Mouse (Mus musculus) layer of hippocampus, adult 9-10 months (tissue): Measurements from ENCODE around the gene Cox14.
A peak's percentile ranks its signal among the peaks of the same experiment; 100 is the strongest.
"Not testable (repeated sequence)": the region's sequence is repeated elsewhere in the genome, so short reads cannot be mapped to it uniquely, and the experiment has no call there.

Experiments
- DNase-seq: peaks from one replicate; pipeline ENCODE4 v3.0.0; 2022; ENCODE audit warnings: low spot score

The Cox14 gene

DNA sequence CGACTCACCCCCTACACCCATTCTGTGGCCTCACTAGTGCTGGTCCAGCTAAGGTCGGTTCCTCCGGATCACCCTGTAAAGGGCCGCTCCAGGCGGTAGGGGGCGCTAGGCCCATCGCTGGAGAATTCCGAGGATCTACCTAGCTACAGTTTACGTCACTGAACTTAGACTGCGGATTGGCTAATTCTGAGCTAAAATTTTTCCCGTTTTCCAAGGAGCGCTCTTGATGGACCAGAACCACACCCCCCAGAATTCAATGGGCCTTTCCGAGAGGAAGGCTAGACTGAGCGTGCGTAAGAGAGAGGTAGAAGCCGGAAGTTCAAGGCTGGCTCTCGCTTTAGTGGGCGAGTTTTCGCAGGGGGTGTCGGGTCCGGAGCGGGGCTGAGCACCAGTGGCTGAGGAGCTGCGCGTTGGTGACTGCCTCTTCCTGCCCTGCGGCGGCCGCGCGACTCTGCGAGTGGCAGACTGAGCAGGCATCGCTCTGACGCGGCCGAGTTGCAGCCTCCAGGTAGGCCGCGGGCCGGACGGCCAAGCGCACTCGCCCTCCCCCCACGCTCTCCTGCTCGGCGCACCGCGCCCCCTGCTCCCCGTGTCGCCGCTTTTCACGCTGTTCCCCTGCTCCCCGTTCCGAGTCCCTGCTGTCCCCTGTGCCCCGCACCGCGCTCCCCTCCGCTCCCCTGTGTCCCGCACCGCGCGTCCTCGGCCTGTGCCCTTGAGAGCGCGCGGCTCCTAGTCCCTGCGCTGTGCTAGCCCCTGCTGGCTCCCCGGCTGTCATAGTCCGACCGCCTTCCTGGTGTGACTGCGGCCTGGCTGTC, at the start of gene Cox14:
Gene Cox14, plus strand, starts transcription at position 278 of the 815 bp plus-strand sequence.
- peak; percentile 98 for DNase-seq

GRCm38 (mm10) chr15:99677089-99677488, 48.3 kb upstream of the Cox14 start:
- no peak for DNase-seq

GRCm38 (mm10) chr15:99678063-99678800, 47.2 kb upstream of the Cox14 start:
- DNase-seq = no peak

DNA sequence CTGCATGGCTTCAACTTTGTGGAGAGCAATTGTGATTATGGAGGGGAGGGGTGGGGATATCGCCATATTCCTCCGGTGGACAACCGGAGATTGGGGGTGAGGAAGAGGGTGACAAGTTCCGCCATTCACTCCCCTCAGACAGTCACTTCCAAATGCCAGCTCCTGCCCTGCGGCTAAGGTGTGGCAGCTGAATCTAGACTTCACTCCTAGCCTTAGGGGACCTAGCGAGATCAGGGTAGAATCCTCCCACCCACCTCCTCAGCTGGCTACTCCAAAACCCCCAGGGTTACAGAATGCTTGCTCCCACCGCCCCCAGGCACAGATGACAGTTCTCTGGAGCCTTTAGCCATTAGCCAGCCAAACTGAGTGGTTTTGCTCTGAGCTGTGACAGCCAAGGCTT, 46.4 kb upstream of the Cox14 start:
- DNase-seq = no peak

DNA sequence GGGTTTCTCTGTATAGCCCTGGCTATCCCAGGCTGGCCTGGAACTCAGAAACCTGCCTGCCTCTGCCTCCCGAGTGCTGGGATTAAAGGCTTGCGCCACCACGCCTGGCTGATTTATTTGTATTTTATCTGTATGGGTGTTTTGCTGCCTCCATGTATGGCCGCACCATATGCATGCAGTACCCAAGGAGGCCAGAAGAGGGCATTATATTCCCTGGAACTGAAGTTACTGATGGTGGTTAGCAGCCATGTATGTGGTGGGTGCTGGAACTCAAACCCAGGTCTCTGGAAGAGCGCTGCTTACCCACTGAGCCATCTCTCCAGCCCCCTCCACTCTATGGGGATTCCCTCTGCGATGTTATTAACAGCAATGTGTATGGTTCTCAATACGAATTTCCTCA, 42.5 kb upstream of the Cox14 start:
- no peak for DNase-seq

GRCm38 (mm10) chr15:99684156-99684555, 41.3 kb upstream of the Cox14 start:
- no peak for DNase-seq

DNA sequence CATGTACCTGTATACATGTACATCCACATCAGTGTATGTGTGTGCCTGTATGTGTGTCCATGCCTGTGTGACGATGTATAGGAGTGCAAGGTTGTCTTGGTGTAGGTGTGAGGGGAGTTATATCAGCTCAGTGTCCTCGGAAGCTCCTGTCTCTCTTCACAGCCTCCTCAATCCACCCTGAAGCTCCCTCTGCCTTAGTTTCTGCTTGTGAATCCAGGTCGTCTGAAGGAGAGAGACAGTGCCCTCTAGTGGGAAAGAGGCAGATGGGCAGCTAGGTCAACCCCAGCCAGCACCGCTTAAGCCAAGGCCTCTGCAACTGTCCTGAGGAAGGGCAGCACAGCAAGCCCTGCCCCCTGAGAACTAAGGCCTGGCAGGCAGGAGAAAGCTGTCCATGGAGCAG, 36.7 kb upstream of the Cox14 start:
- DNase-seq = no peak

DNA sequence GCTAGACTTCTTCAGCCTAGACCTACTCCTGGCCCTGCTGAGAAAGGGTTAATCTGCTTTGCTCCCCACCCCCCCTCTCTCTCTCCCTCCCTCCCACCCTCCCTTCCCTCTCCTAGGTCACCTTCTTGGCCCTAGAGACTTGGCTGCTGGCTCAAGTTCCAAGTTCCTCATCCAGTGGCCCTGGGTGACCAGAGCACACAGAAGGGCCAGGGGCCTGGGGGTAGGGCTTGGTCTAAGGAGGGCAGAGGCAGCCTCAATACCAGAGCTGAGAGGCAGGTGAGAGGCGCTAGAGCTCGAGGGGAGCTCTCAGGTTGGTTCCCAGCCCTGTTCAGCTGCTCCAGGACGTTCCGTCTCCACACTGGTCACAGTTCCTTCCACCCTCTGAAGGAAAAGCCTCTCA, 34.5 kb upstream of the Cox14 start:
- DNase-seq = no peak

- DNase-seq = no peak
Measured at GRCm38 (mm10) chr15:99691976-99692375, 33.4 kb upstream of the Cox14 start.

DNA sequence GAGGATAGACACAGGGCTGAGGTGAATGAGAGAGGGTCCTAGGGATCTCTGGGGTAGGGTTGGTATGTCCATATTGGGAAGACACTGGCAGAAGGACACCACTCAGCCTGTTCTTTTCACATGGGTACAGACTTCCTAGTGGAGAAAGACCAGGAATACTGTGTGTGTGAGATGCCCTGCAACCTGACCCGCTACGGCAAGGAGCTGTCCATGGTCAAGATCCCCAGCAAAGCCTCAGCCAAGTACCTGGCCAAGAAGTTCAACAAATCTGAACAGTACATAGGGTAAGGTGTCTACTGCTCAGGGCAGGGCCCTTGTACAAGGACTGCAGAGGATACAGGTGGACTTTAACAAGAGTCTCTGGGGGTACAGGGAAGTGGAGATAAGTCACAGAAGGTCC, 28.1 kb upstream of the Cox14 start:
- DNase-seq = no peak

GRCm38 (mm10) chr15:99698533-99699085, 26.8 kb upstream of the Cox14 start:
- no peak for DNase-seq

- DNase-seq = no peak
Measured at GRCm38 (mm10) chr15:99699715-99700114, 25.7 kb upstream of the Cox14 start.

DNA sequence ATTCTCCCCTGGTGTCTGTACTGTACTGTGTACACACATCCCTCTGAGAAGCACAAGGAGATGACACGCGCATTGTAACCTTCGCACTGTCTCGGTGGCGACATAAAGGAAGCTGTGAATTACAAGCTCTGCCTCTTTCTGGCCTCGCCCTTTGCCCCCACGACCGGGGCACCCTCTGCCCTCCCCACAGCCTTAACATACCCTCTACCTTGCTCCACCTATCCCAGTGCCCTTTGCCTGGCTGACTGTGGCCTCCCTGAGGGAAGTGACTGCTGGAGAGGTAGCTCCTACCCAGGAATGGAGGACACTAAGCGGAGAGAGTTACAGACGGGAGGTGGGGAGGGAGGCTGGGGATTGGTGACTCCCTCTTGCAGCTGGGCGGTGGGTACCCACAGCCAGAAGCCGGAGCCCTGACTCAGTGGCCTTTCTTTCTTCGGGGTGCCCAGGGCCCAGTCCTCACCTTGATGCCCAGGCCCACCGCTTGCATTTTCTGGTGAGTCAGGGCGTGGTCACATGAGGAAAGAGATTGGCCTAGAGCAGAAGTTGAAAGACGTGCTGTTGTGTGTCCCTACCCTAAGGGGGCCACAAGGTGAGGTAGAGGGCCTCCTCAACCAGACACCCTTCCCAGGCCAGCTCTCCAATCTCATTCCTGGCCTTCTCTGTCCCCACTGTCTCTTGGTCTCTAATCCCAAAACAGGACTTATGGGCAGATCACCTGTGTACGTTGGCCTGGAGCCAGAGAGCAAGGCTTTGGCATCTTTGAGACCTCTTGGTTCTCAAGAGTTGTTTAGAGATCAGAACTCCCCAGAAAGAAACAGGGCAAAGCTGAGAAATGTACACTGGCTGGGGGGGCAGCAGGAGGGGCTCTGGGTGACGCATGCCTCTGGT, 25.0 kb upstream of the Cox14 start:
- DNase-seq = no peak

- DNase-seq = not testable (repeated sequence)
Measured at GRCm38 (mm10) chr15:99701640-99701998, 23.8 kb upstream of the Cox14 start.

DNA sequence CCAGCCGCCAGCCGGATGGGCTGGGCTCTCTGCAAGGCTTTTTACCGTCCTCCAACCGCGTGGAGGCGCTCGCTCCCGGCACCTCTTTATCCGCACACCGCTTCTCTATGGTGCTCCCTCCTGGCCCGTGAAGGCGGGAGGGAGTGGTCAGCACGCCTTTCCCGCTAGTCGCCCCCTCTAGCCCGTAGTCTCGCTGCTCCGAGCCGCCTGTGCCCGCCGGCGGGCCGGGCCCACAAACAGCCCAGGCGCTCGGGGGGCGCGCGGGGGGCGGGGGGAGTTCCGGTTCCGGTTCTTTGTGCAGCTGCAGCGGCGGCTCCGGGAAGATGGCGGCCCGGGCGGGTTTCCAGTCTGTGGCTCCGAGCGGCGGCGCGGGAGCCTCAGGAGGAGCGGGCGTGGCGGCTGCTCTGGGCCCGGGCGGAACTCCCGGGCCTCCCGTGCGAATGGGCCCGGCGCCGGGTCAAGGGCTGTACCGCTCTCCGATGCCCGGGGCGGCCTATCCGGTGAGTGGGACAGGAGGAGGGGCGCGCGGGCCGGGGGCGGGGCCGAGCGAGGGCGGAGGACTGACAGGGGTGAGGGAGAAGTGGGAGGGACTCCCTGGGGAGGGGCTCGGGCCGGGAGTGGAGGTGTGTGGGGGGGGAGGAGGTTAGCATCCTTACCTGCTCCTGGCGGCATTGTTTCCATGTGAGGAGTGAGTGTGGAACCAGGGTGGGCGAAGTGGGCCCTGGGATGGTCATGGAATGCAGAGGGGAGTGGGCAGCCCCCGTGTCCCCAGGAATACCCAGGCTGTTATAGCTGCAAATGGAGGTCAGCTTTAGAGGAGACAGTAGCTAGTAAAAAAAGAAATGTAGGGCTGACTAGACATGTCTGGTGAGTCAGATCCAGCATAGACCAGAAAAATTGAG, 23.2 kb upstream of the Cox14 start, which contains the start of gene Smarcd1:
Gene Smarcd1, plus strand, starts transcription at position 131 of the 902 bp plus-strand sequence.
- peak; percentile 83 for DNase-seq

DNA sequence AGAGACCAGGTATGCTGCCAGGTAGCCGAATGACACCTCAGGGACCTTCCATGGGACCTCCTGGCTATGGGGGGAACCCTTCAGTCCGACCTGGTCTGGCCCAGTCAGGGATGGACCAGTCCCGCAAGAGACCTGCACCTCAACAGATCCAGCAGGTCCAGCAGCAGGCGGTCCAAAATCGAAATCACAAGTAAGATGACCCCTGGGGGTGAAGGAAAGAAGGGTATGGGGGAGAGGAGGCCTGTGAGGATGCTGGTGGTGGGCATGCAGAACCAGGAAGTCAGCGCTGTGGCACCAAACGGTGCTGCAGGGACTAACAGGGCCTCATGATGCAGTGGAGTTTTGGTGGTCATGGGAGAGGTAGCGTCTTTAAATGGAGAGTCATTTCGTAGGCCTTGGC, 22.3 kb upstream of the Cox14 start:
- no peak for DNase-seq

- DNase-seq = no peak
Measured at GRCm38 (mm10) chr15:99703676-99704040, 21.8 kb upstream of the Cox14 start.

DNA sequence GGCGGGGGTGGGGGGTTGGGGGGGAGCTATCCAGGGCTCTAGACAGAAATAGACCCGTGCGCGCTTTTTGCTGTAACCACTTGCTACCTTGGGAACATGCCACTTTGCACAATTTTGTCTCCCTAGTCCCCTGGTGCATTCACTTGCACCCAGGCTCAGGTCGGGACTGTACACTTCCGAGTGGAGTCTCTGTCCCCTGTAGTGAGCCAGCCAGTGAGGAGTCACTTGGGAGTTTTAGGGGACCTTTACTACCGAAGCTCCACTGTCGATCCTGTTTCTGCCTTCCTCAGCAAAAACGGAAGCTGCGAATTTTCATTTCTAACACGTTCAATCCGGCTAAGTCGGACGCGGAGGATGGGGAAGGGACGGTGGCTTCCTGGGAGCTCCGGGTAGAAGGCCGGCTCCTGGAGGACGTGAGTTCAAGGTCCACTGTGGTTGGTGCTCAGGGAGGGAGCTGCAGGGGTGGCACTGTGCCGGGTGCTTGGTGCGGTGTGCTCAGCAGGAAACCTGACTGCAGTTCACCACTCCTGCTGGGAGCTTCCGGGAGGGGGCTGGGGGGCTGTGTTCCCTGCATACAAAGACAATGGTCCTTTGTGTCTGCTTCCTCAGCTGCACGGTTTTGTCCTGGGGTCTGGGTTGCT, 21.3 kb upstream of the Cox14 start:
- DNase-seq = no peak

GRCm38 (mm10) chr15:99704881-99705280, 20.5 kb upstream of the Cox14 start:
- DNase-seq = no peak

GRCm38 (mm10) chr15:99705440-99706048, 19.9 kb upstream of the Cox14 start, which contains the start of gene Gm17349:
Gm17349 (minus strand) TSS chr15:99705490.
- DNase-seq = no peak
